Mouse (Mus musculus) bone marrow, adult 2 months (tissue): ENCODE results near the gene Hspa12a. TPM values are rescaled to one million over a fixed set of nuclear protein-coding genes. Genes with fewer than 3 reads are reported as not detected.

Experiments used
- H3K27ac ChIP-seq: fragments of 200-500 bp; 2 replicates; pipeline ENCODE4 v1.5.1; 2012; ENCODE audit warnings: low read depth, mild to moderate bottlenecking, control low read depth, inconsistent platforms, low read length; ENCODE audit not compliant: control insufficient read depth, poor library complexity, insufficient read depth
- H3K4me1 ChIP-seq: fragments of 200-500 bp; 2 replicates; pipeline ENCODE4 v1.6.1; 2011; ENCODE audit warnings: low read length; ENCODE audit not compliant: control insufficient read depth, insufficient read depth
- H3K4me3 ChIP-seq: fragments of 200-500 bp; replicated peaks from 2 replicates; pipeline ENCODE3; 2011; ENCODE audit warnings: mild to moderate bottlenecking, low read depth, low read length, control low read depth; ENCODE audit not compliant: control insufficient read depth
- CTCF ChIP-seq: fragments of 200-500 bp; IDR thresholded peaks from 2 replicates; pipeline ENCODE4 v1.5.1; 2011; ENCODE audit warnings: low read length, control low read depth; ENCODE audit not compliant: control insufficient read depth, insufficient read depth
- POLR2A ChIP-seq: fragments of 200-500 bp; IDR thresholded peaks from 2 replicates; pipeline ENCODE4 v1.6.1; 2011; ENCODE audit warnings: low read depth, mild to moderate bottlenecking, control low read depth, low read length, borderline replicate concordance; ENCODE audit not compliant: control insufficient read depth
- WGBS: fragments of 180-500 bp; shearing (Covaris S2); methylation state at CpG from one replicate; pipeline ENCODE4 v1.1.7; 2018; 5-methylcytosine and 5-hydroxymethylcytosine counted together
- polyA plus RNA-seq: library from polyadenylated mRNA; stranded (reverse); fragments of >200 nt; gene quantifications from 2 replicates; pipeline ENCODE4 v1.2.4, GENCODE M21; 2011; ENCODE audit warnings: low replicate concordance; ENCODE audit not compliant: missing spikeins, insufficient read depth, insufficient read length

Gene Hspa12a
- polyA plus RNA-seq, 1 experiment = 2.3 TPM

DNA sequence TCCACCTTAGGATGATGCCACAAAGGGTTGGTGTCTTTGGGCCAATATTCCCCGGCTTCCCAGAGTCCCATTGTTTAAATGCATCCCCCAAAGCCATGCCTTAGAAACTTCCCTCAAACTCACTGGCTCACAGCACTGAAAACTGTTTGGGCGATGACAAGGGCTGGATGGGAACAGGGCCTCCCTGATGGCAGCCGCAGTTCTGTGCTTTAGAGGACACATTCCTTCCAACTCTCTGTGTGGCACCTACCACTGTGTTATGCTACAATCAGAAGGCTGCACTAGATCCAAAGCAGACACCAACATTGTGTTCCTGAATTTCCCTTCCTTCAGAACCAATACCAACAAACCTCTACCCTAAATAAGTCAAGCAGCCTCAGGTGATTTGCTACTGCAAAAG is 99.8 kb downstream of the Hspa12a start:
- WGBS = 78% methylated on average over 3 of the region's 3 CpGs

DNA sequence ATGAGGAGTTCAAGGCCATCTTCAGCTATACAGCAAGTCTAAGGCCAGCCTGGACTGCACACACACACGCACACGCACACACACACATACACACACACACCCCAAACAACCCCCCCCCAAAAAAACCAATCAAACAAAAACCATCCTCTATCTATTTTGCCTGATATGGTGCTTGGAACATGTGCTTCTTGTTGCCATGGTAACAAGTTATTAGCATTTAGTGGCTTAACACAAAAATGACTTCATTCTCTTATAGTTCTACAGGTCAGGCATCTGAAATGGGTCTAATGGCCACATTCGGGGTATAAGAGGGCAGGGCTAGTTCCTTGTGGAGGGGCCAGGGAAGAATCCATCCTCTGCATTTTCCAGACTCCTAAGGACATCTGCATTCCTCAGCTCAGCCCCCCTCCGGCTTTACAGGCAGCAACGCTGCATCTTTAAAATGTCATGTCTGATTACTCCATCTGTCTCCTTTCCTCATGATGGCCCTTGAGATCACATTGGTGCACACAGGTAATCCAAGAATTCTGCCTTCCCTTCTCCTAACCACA is 102.7 kb downstream of the Hspa12a start:
- no peak overlapping the region for H3K4me3 ChIP-seq
- no peaks in the 10 kb centered on the region for H3K4me1 ChIP-seq
- WGBS = 79% methylated on average over 5 of the region's 5 CpGs
- H3K27ac ChIP-seq = no peak overlapping the region
- TF ChIP-seq CTCF (no peak), POLR2A (no peak)

More for the DNA sequence above, 99.8 kb downstream of the Hspa12a start:
- TF ChIP-seq CTCF (no peak), POLR2A (no peak)
- Histone ChIP-seq H3K4me3 (no peak overlapping the region), H3K27ac (no peak overlapping the region), H3K4me1 (no peaks in the 10 kb centered on the region)

DNA sequence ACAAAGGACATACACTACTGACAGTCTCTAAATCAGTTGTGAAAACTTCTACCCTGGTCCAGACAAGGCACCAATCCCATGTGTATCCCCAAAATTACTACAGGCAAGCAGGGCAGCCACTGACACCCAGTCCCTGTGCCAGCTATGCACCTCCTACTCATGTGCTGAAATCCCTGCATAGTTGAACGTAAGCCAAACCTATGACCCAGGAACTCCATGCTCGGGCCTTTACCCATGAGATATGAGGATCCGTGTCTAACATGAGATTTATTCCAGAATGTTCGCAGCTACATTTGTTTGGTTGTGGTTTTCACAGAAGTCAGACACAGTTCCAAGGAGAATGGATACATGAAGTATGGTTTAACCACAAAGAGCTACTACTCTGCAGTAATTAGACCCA is 103.6 kb downstream of the Hspa12a start:
- TF ChIP-seq POLR2A = no peak
- TF ChIP-seq CTCF = no peak
- no peak overlapping the region for H3K4me3 ChIP-seq
- no peak overlapping the region for H3K27ac ChIP-seq
- H3K4me1 ChIP-seq = no peaks in the 10 kb centered on the region
- WGBS = 71% methylated on average over 4 of the region's 4 CpGs

DNA sequence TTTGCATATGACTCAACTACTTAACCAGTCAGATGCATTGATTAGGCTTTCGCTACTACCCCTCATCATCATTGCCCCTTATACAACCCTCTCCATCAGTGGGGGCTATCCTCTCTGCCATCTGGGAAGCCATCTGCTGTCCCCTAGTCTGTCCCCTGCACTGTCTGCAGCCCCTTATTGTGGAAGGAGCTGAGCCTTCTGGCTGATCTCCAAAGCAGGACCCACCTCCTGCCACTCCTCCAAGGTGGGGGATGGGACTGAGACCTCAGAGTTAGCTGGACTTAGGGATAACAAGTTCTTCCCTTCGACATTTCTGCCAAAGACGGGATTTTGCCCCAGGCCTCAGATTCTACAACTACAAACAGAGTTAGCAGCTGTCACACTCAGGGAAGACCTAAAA is 104.1 kb downstream of the Hspa12a start:
- 71% methylated on average over 3 of the region's 3 CpGs for WGBS
- TF ChIP-seq POLR2A (no peak), CTCF (no peak)
- H3K27ac ChIP-seq = no peak overlapping the region
- H3K4me1 ChIP-seq = no peaks in the 10 kb centered on the region
- H3K4me3 ChIP-seq = no peak overlapping the region

DNA sequence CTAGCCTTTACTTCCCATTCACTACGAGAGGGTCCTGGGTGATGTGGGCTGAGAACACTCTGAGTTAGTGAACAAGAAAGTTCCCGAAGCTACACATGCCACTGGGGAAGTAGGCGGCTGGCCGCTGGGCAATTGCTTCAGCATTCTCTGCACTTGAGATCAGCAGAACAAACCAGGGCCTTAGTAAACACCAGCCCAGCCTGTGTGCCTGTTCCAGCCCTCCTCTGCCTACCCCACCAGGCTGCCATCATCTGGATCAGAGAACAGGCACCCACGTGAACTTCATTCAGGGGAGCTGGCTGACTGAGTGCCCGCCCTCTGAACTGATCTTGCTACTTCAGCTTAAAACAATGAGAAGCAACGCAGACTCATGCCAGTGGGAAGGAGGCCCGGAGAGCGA is 104.7 kb downstream of the Hspa12a start:
- H3K4me3 ChIP-seq = no peak overlapping the region
- no peak overlapping the region for H3K27ac ChIP-seq
- WGBS = 62% methylated on average over 9 of the region's 9 CpGs
- TF ChIP-seq POLR2A = no peak
- H3K4me1 ChIP-seq = no peaks in the 10 kb centered on the region

DNA sequence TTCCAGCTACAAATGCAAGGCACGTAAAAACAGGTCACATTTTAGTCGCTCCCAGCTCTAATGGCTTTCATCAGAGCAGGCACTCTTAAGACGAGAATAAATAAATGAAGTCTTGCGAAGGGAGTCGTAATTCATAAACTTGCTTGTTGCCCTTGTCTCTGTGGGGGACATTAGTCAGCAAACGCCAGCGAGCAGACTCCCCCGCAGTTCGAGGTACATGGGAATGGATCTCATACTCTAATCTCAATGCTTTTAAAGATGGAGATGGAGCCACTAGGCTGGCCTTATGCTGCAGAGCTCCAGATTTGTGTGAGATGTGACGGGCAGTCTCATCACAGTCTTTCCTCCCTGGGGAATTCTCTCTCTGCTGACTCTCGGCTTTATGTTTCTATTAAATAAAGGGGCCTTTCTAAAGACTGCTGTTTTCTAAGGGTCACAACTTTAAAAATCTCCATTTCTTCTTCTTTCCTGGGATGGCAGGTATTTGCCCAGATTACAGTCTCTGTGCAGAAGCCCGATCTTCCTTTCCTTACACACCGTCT is 109.7 kb downstream of the Hspa12a start:
- WGBS = 77% methylated on average over 13 of the region's 13 CpGs
- no peak overlapping the region for H3K27ac ChIP-seq
- no peak overlapping the region for H3K4me3 ChIP-seq
- H3K4me1 ChIP-seq = no peaks in the 10 kb centered on the region; the same call in 1 of the 2 replicates
- TF ChIP-seq POLR2A = no peak
- no peak for TF ChIP-seq CTCF

DNA sequence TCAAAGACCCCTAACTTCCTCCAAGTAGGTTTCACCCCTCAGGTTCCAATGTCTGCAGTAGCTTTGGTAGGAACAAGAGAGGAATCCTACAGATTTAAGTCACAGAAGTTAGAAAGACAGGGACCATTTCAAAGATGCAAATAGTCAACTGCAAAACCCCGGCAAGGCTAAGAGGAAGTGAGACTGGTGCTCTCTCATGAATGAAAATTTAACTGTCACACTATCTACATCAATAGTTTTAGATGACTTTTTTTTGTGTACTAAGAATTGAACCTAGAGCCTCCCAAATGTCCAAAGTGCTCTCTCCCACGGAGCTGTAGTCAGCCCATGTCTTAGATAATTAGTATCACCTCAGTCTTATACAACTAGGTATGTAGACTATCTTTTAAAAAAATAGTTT is 110.5 kb downstream of the Hspa12a start:
- Histone ChIP-seq H3K27ac (no peak overlapping the region; the same call in 1 of the 2 replicates), H3K4me1 (no peaks in the 10 kb centered on the region; the same call in 1 of the 2 replicates), H3K4me3 (no peak overlapping the region)
- WGBS = 23% methylated on average over 2 of the region's 2 CpGs
- TF ChIP-seq CTCF (no peak), POLR2A (no peak)

DNA sequence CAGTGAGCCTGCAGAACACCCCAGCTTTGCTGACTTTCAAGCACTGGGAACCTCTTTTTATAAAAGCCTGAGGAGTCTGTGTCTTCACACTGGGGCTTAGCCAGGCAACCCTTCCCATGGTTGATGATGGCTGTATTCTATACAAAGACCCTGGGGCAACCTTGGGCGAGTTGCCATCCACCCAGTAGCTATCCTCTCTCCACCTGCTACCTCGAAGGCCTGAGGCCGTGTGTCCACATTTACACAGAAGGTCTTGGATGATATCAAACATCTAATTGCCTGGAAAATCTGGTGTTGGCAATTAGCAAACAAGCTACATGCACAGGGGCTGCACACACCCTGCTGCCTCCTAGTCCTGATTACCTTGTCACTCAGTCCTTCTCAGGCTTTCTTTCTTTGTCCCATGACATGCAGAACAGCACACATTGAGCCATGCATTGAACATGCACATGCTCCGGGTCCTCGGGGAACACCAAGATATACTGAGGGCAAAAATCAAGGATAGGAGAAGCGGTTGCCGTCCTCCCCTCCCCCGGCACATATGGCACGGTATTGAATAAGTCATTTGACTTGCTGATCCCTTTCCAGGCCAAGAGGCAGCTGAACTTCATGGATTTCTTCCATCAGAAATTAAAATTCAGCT is 112.1 kb downstream of the Hspa12a start:
- 80% methylated on average over 9 of the region's 9 CpGs for WGBS
- H3K4me1 ChIP-seq = no peaks in the 10 kb centered on the region; the same call in 1 of the 2 replicates
- H3K4me3 ChIP-seq = no peak overlapping the region
- TF ChIP-seq POLR2A (no peak), CTCF (no peak)
- H3K27ac ChIP-seq = no peak overlapping the region

DNA sequence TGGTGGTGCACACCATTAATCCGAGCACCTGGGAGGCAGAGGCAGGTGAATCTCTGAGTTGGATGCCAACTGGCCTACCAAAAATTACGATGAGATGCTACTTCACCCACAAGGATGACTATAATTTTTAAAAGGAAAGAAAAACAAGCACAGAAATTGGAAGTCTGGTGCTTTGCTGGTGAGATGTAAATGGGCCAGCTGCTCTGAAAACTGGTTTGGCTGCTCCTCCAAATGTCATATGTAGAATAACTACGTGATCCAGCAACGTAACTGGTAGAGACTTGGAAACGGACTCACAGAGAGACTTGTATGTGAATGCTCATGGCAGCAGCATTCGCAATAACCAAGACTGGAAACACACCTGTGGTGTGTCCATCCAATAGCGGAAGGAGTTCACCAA is 113.3 kb downstream of the Hspa12a start:
- Histone ChIP-seq H3K4me3 (no peak overlapping the region), H3K27ac (no peak overlapping the region), H3K4me1 (no peaks in the 10 kb centered on the region; the same call in 1 of the 2 replicates)
- TF ChIP-seq CTCF = no peak
- no peak for TF ChIP-seq POLR2A
- WGBS = 82% methylated on average over 7 of the region's 7 CpGs

DNA sequence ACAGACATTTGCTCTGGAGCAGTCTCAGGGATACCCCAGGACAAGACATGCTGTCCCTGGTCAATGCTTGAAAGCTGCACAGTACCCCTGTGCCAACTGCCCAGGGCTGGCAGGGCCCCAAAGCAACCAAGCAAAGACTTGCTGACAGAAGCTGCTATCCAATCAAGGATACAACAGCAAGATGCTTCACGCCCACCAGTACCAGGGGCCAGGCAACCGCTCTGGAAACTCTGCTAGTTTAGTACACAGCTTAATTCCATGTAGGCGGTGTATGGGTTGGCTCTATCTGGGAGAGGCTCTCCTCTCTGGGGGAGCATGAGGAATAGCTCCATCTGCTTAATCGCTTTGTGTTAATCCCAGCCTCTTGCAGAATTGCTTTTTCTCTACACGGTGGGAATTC is 113.9 kb downstream of the Hspa12a start:
- Histone ChIP-seq H3K27ac (no peak overlapping the region), H3K4me3 (no peak overlapping the region), H3K4me1 (no peaks in the 10 kb centered on the region; the same call in 1 of the 2 replicates)
- TF ChIP-seq POLR2A = no peak
- TF ChIP-seq CTCF = no peak
- WGBS = 80% methylated on average over 5 of the region's 5 CpGs
